Mouse (Mus musculus) midbrain, embryonic 11.5 days (tissue): Measurements from ENCODE around the gene C1rb. TPM values are rescaled to one million over a fixed set of nuclear protein-coding genes. Genes with fewer than 3 reads are reported as not detected.

ENCODE experiments used
- polyA plus RNA-seq: library from polyadenylated mRNA; unstranded; fragments of >200 nt; fragmentation: Nextera tagmentation; extraction: Ambion mirVana; gene quantifications from 2 replicates; pipeline ENCODE4 v1.2.1, GENCODE M21; 2014

Gene C1rb
- polyA plus RNA-seq, 1 experiment from 2014 or later: not detected

Other genes starting within 250 kb of the C1rb start
- gene Pex5, start 155.2 kb upstream of the C1rb start, polyA plus RNA-seq: 36.4 and 39.6 TPM in 2 replicates
- 10.3 and 10.5 TPM in 2 replicates for gene Clstn3, start 105.5 kb upstream of the C1rb start, polyA plus RNA-seq
- 0.23 and 0.28 TPM in 2 replicates for gene C1rl, start 77.2 kb upstream of the C1rb start, polyA plus RNA-seq
- gene C1ra, start 57.9 kb upstream of the C1rb start, polyA plus RNA-seq: 0.14 TPM in 1 of 2 replicates, not detected in the other
- gene C1s1, start 27.9 kb upstream of the C1rb start, polyA plus RNA-seq: 0.25 and 0.44 TPM in 2 replicates
- not detected in 2 replicates for gene C1s2, start 65.8 kb downstream of the C1rb start, polyA plus RNA-seq
- 30.9 and 32.3 TPM in 2 replicates for gene Lpcat3, start 92.7 kb downstream of the C1rb start, polyA plus RNA-seq
- gene Emg1, start 141.9 kb downstream of the C1rb start, polyA plus RNA-seq: 215 and 219 TPM in 2 replicates
- gene Phb2, start 142.0 kb downstream of the C1rb start, polyA plus RNA-seq: 343 and 353 TPM in 2 replicates
- gene Ptpn6, start 168.4 kb downstream of the C1rb start, polyA plus RNA-seq: 5.1 and 6.3 TPM in 2 replicates
- 532 and 550 TPM in 2 replicates for gene Grcc10, start 171.1 kb downstream of the C1rb start, polyA plus RNA-seq
- not detected in 2 replicates for gene Gm45234, start 185.7 kb downstream of the C1rb start, polyA plus RNA-seq
- 8.2 and 8.4 TPM in 2 replicates for gene Atn1, start 186.2 kb downstream of the C1rb start, polyA plus RNA-seq
- gene Eno2, start 199.4 kb downstream of the C1rb start, polyA plus RNA-seq: 4.5 and 6.6 TPM in 2 replicates
- 1.1 and 1.8 TPM in 2 replicates for gene Lrrc23, start 209.4 kb downstream of the C1rb start, polyA plus RNA-seq
- gene Spsb2, start 238.4 kb downstream of the C1rb start, polyA plus RNA-seq: 3.7 and 4.8 TPM in 2 replicates
- 619 and 639 TPM in 2 replicates for gene Tpi1, start 244.0 kb downstream of the C1rb start, polyA plus RNA-seq